Mouse (Mus musculus) kidney, adult 2 months (tissue): ENCODE data around the gene Glod5.

ENCODE experiments used
- CTCF ChIP-seq: fragments of 200-500 bp; conservative IDR thresholded peaks from 2 replicates; pipeline ENCODE4 v1.5.1; 2011; ENCODE audit warnings: low read depth, mild to moderate bottlenecking, control low read depth, low read length, moderate library complexity, mixed read lengths; ENCODE audit not compliant: insufficient read depth, insufficient read length
- POLR2A ChIP-seq: fragments of 200-500 bp; IDR thresholded peaks from one replicate; pipeline ENCODE4 v1.6.1; 2011; ENCODE audit warnings: low read depth, low read length, control low read depth

- TF ChIP-seq POLR2A, result no peak
- no peak for TF ChIP-seq CTCF
Measured at GRCm38 (mm10) chrX:8018286-8018685, at the start of gene Glod5.
